Mouse (Mus musculus): ENCODE results near the gene Pbxip1.
A peak's percentile ranks its signal among the peaks of the same experiment; 100 is the strongest.

DNA sequence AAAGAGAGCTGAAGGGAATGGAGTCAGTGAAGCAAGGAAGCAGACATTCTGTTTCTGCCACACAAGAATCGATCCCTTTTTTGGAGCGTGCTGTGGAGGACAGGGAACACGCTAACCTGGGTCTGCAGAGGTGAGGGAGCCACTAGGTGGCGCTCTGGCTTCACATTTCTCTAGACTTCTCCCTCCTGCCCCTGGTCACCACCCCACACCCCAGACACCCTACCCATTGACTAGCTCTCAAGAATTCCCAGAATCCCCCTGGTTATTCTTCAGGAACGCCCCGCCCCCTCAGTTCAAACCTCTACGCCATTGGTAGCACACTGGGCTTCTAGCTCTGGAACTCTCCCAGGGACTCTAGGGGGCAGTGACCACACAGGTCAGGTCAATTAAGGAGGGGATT, 13.0 kb downstream of the Pbxip1 start:
- TF ChIP-seq CTCF (IDR thresholded peaks at IDR 0.05; ENCODE audit: control insufficient read depth, insufficient read depth, low read length) = peak; percentile 91
- no peak for TF ChIP-seq POLR2A (IDR thresholded peaks at IDR 0.05; ENCODE audit: borderline replicate concordance, control insufficient read depth, low read depth, low read length)
